Mouse (Mus musculus) embryonic facial prominence, embryonic 14.5 days (tissue): ENCODE measurements at regions not wholly inside any gene's neighbourhood (a gene's known extent, or its start where the extent isn't known, plus 50 kb on each side); places are given as distances from the start of the nearest gene placed in this dataset.

Source experiments
- ATAC-seq: fragments of 200-750 bp; cut with Nextera tagmentation; 2 replicates; pipeline ENCODE4 v1.8.0; 2017; ENCODE audit warnings: low read depth, moderate number of reproducible peaks, moderate TSS enrichment
- DNase-seq: peaks from one replicate; pipeline ENCODE4 v3.0.0-alpha.2; 2015; ENCODE audit warnings: low spot score
- H3K27ac ChIP-seq: fragments of 300-500 bp; sonication (generic); replicated peaks from 2 replicates; pipeline ENCODE4 v1.5.1; 2014; ENCODE audit warnings: low read depth, mild to moderate bottlenecking, low read length, moderate library complexity
- H3K27me3 ChIP-seq: fragments of 300-500 bp; sonication (generic); replicated peaks from 2 replicates; pipeline ENCODE4 v1.6.1; 2014; ENCODE audit warnings: low read length; ENCODE audit not compliant: control insufficient read depth, insufficient read depth
- H3K36me3 ChIP-seq: fragments of 300-500 bp; sonication (generic); 2 replicates; pipeline ENCODE4 v1.6.1; 2014; ENCODE audit warnings: low read length, mixed read lengths; ENCODE audit not compliant: control insufficient read depth, insufficient read depth
- H3K4me1 ChIP-seq: fragments of 300-500 bp; sonication (generic); 2 replicates; pipeline ENCODE4 v1.6.1; 2014; ENCODE audit warnings: antibody characterized with exemption, low read length; ENCODE audit not compliant: control insufficient read depth, insufficient read depth
- H3K4me2 ChIP-seq: fragments of 300-500 bp; sonication (generic); 2 replicates; pipeline ENCODE4 v1.6.1; 2014; ENCODE audit warnings: low read depth, mild to moderate bottlenecking, low read length, moderate library complexity, mixed read lengths
- H3K4me3 ChIP-seq: fragments of 300-500 bp; sonication (generic); 2 replicates; pipeline ENCODE4 v1.5.1; 2014; ENCODE audit warnings: low read depth, mild to moderate bottlenecking, low read length
- H3K9ac ChIP-seq: fragments of 300-500 bp; sonication (generic); 2 replicates; pipeline ENCODE4 v1.6.1; 2014; ENCODE audit warnings: low read depth, mild to moderate bottlenecking, low read length, moderate library complexity, mixed read lengths
- H3K9me3 ChIP-seq: fragments of 300-500 bp; sonication (generic); 2 replicates; pipeline ENCODE4 v1.6.1; 2016; ENCODE audit warnings: low read length; ENCODE audit not compliant: control insufficient read depth
- WGBS: fragments of 180-500 bp; shearing (Covaris S2); extraction: QIAGEN DNeasy Blood & Tissue Kit; methylation state at CpG from one replicate; pipeline ENCODE4 v1.1.7; 2014; 5-methylcytosine and 5-hydroxymethylcytosine counted together

DNA sequence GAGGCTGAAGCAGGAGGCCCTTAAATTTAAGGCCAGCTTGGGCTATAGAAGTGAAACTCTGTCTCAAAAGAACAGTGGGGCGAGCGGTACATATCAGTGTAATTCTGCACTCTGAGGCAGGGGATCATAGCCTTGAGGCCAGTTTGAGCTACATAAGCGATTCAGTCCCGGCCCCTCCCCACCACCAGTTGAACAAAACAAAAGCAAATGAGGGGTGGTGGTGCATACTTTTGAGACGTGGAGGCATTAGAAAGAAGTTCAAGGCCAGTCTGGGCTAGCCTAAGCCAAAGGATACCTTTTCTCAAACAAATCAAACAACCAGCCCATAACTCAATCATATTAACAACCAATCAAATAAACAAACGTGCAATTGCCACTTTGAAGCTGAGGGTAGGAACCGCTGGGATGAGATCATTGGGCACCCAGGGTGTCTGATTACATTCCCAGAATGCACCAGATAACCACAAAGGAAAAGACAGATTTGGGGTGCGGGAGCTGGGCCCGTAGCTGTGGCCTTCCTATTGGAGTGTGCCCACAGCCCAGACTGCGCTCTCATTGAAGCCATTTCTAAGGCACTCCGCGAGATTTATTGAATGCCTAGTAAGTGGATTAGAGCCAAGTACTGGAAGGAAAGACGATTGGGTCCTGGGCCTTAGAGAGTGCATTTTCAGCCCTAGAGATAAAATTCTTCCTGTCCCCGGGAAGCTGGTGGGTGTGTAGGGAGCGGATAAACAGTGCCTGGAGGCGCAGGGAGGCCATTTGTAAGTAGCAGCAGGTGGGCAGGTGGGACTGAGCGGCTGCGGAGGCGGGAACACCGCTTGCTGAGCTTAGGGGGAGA lies 125.5 kb upstream of the Med13l start:
- H3K4me1 ChIP-seq, result peaks cover 21% of the 10 kb centered on the region
- H3K9me3 ChIP-seq, result no peaks in the 10 kb centered on the region
- ATAC-seq (peak; percentile 35; the same call in 1 of the 2 replicates), DNase-seq (no peak)
- H3K36me3 ChIP-seq, result no peaks in the 10 kb centered on the region
- no peak overlapping the region for H3K9ac ChIP-seq
- no peak overlapping the region for H3K27ac ChIP-seq
- 24% methylated on average over 20 of the region's 20 CpGs for WGBS
- no peak overlapping the region for H3K4me3 ChIP-seq
- H3K27me3 ChIP-seq, result peaks cover 20% of the 10 kb centered on the region
- no peak overlapping the region for H3K4me2 ChIP-seq

DNA sequence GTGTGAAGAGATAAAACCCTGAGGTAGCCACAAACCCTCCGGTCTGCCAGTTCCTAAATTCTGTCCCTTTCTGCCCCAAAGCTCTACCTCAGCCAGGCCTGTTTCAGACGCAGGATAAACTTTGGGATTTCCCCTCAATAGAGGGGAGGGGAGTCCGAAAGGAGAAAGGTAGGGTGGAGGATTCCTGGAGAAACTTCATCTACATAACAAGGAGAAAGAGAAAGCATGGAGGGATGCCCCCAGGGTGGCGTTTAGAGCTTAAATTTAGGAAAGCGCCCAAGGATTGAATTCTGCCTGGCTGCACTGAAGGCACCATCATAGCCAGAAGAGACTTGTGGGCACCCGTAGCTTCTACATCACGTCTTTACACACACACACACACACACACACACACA lies 124.9 kb upstream of the Med13l start:
- Histone ChIP-seq H3K9ac (no peak overlapping the region), H3K4me1 (peaks cover 21% of the 10 kb centered on the region), H3K27me3 (peaks cover 20% of the 10 kb centered on the region), H3K4me3 (no peak overlapping the region), H3K27ac (no peak overlapping the region), H3K4me2 (no peak overlapping the region), H3K36me3 (no peaks in the 10 kb centered on the region), H3K9me3 (no peaks in the 10 kb centered on the region)
- DNase-seq (no peak), ATAC-seq (no peak)
- WGBS, result 36% methylated on average over 7 of the region's 7 CpGs

DNA sequence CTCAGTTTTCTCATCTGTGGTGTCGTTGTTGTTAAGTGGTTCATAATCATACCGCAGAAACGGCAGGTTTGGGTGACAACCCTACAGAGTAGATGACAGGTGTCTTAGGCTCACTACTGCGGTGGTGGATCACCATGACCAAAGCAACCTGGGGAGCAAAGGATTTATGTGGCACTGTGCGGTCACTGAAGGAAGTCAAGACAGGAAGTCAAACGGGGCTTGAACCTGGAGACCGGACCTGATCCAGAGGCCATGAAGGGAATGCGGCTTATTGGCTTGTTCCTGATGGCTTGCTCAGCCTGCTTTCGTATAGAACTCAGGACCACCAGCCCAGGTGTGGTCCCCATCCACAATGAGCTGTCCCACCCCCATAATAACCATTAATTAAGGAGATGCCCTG lies 124.4 kb upstream of the Med13l start:
- no peaks in the 10 kb centered on the region for H3K36me3 ChIP-seq
- no peak overlapping the region for H3K9ac ChIP-seq
- ATAC-seq, result no peak
- WGBS, result 22% methylated on average over 9 of the region's 9 CpGs
- no peak for DNase-seq
- H3K4me2 ChIP-seq, result no peak overlapping the region
- H3K9me3 ChIP-seq, result no peaks in the 10 kb centered on the region
- H3K4me3 ChIP-seq, result no peak overlapping the region
- peaks cover 20% of the 10 kb centered on the region for H3K27me3 ChIP-seq
- no peak overlapping the region for H3K27ac ChIP-seq
- H3K4me1 ChIP-seq, result peaks cover 21% of the 10 kb centered on the region

DNA sequence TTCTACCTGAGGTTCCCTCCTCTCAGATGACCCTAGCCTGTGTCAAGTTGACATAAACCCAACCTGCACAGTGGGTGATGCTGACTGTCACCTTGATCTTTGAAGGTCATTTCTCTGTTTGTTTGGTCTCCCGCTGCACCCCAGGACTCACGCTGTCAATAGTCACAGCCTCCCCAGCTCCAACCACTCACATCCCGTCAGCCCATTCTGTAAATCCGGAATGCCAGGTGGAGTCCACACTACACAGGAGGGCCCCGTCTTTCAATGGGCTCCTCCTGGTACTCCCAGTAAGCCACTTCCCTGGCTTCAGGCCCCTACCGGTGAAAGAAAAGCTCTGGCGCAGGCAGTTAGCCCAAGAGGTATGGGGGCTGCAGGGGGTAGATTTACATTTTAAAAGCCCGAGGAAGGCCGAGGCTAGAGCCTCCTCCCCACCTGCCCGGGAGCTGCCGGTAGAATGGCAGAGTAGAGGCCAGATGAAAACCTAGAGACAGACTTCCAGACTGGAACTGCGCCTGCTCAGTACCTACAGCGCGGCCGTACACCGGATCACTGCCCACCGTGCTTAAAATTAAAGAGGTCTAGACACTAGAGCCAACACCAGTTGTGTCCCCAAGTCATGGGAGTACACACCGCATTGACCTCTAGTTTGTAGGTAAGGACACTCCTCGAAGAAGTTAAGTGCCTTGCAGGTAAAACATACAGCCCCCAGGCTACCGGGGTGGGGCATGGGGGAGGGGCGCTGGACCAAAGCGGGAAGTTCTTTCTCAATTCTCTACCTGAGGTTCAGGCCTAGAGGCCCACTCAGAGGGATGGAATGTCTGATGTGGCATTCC lies 123.8 kb upstream of the Med13l start:
- no peak overlapping the region for H3K4me3 ChIP-seq
- 12% methylated on average over 22 of the region's 22 CpGs for WGBS
- no peaks in the 10 kb centered on the region for H3K36me3 ChIP-seq
- H3K27ac ChIP-seq, result no peak overlapping the region
- no peaks in the 10 kb centered on the region for H3K9me3 ChIP-seq
- no peak for DNase-seq
- no peak overlapping the region for H3K9ac ChIP-seq
- H3K4me1 ChIP-seq, result peaks cover 21% of the 10 kb centered on the region
- peak overlapping the region; percentile 32 for H3K4me2 ChIP-seq
- 0 out of 2 replicates have a peak, but pooled peaks have one; percentile 3 for ATAC-seq
- H3K27me3 ChIP-seq, result peaks cover 20% of the 10 kb centered on the region

DNA sequence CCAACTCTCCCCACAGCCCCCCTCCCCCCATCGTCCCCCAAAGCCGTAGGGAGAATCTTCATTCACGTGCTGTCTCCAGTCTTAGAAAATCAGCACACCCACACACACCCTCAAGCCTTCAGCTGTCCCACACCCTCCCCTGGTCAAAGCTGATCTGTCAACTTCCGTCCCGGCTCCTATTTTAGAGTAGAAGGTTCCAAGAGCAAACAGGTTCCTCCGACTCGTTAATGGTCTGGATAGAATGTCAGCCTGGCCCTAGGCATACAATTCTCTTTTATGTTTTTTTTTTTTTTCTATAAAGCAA lies 123.2 kb upstream of the Med13l start:
- Histone ChIP-seq H3K9ac (no peak overlapping the region), H3K4me1 (peaks cover 21% of the 10 kb centered on the region), H3K4me2 (peak overlapping the region; percentile 32), H3K27ac (no peak overlapping the region), H3K4me3 (no peak overlapping the region), H3K9me3 (no peaks in the 10 kb centered on the region), H3K27me3 (peaks cover 20% of the 10 kb centered on the region), H3K36me3 (no peaks in the 10 kb centered on the region)
- ATAC-seq (peak; percentile 60), DNase-seq (peak; percentile 59)
- WGBS, result 19% methylated on average over 7 of the region's 7 CpGs

DNA sequence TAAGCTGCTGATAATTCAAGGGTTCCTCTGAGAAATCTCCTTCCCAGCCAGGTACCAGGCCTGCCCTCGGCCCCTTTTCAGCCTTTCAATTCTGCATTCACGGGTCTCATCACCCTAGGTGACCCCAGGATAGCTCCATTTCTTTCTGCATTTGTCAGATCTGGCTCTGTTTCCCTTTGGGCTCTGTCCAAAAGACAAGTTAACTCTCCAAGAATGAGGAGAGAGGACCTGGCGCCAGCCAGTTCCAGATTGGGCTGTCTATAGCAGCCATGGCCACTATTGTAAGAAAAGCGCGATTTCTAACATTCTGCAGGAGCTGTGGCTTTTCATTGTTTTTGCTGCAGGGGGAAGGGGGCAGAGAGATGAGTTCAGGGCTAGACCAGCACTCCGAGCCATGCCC lies 122.5 kb upstream of the Med13l start:
- Histone ChIP-seq H3K27ac (peak overlapping the region; percentile 29; the same call in 1 of the 2 replicates), H3K27me3 (peaks cover 20% of the 10 kb centered on the region), H3K4me2 (no peak overlapping the region), H3K9me3 (no peaks in the 10 kb centered on the region), H3K4me3 (no peak overlapping the region), H3K9ac (no peak overlapping the region), H3K4me1 (peaks cover 21% of the 10 kb centered on the region), H3K36me3 (no peaks in the 10 kb centered on the region)
- peak; percentile 62 for DNase-seq
- 40% methylated on average over 6 of the region's 6 CpGs for WGBS
- no peak for ATAC-seq

DNA sequence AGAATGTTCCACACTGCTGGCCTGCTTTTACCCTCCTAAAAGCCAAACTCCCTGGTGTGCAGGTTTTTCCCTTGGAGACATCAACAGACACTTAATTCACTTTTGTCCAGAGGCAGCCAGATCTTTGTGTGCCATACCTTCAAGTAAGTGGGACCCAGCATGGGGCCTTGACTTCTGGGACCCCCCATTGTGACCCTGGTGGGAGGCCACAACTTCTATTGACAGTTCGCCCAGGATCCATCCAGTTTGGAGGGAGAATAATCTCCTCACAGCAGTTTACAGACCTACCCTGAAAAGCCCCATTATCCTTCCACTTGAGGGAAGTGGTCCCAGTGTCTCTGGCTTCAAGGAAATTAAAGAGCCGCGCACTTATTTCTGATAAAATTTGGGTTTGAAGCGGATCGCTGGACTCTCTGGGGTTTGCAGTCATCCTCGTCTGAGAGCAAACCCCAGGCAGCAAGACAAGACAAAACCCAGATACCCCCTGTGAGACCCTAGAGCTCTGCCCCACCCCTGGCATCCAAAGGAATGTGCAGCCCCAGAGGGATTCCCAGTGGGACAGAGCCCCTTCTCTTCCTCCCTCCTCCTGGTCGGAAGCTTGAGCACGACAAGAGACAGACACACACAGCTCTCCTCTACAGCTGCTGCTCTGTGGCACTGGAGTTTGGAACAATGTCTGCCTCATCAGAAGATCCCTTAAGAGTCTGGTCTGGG lies 115.8 kb upstream of the Med13l start:
- Histone ChIP-seq H3K36me3 (no peaks in the 10 kb centered on the region), H3K4me1 (peaks cover 8% of the 10 kb centered on the region), H3K4me2 (no peak overlapping the region), H3K9me3 (no peaks in the 10 kb centered on the region), H3K27ac (no peak overlapping the region), H3K9ac (0 out of 2 replicates have a peak overlapping the region, but pooled peaks have one; percentile 22), H3K27me3 (no peaks in the 10 kb centered on the region), H3K4me3 (no peak overlapping the region)
- DNase-seq, result no peak
- ATAC-seq, result no peak
- 19% methylated on average over 8 of the region's 8 CpGs for WGBS

DNA sequence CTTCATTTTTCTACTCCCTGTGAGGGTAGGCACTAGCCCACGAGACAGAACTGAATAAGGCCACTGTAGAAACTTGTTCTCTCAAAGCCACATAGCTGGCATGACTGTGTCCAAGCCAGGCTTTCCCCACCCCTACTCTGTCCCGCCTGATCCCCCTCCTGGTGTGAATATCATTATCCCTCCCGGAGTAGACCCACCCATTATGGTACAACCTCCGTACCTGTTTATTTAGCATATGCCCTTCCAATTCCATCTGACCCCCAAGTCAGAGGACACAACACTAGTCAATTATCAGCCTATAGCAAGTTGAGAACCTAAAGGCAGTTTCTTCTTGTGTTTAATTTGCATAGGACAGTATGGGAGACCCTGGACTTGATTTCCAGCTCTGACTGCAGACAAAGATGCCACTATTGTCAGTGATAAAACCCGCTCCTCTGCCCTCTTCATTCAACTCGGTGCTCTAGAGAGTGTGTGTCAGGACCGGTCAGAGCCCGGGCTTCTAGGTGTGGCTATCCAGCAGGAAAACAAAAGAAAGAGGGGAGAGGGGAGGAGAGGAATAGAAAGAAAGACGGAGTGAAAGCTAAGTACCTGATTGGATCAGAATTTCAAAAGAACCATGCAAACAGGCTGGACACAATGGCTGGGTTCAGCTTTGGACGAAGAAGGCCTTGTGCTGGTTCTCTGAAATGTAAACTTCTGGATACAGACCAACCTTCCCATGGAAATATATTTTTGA lies 115.1 kb upstream of the Med13l start:
- no peak for DNase-seq

More for the DNA sequence above, 115.1 kb upstream of the Med13l start:
- Histone ChIP-seq H3K27me3 (no peaks in the 10 kb centered on the region), H3K4me1 (peaks cover 8% of the 10 kb centered on the region), H3K36me3 (no peaks in the 10 kb centered on the region), H3K27ac (no peak overlapping the region), H3K9ac (no peak overlapping the region), H3K4me3 (no peak overlapping the region), H3K4me2 (no peak overlapping the region), H3K9me3 (no peaks in the 10 kb centered on the region)
- WGBS, result 28% methylated on average over 10 of the region's 10 CpGs
- ATAC-seq, result no peak
